Mouse (Mus musculus) B cell, adult (primary cell): ENCODE results near the gene Dld. TPM values are rescaled to one million over a fixed set of nuclear protein-coding genes. Genes with fewer than 3 reads are reported as not detected.

Experiments
- total RNA-seq: library from RNA; stranded (reverse); gene quantifications from 4 replicates; pipeline ENCODE4 v1.2.4, GENCODE M21; 2023; ENCODE audit not compliant: inconsistent age

Dld gene
- 49.9 to 67.4 TPM (median 56.5 TPM) in 4 replicates for total RNA-seq

GRCm38 (mm10) chr12:31350944-31351928 lies at the start of gene Dld:
TSS of gene Dld (minus strand) at chr12:31351453.

GRCm38 (mm10) chr12:31390571-31390970 lies 39.3 kb upstream of the Dld start, which contains the start of gene Slc26a3:
TSS of gene Slc26a3 (plus strand) at chr12:31390871.

Other genes with a start within 250 kb of the Dld start
- gene Gm6993, start 110.7 kb downstream of the Dld start, total RNA-seq: not detected in 4 replicates
- gene Lamb1, start 86.2 kb downstream of the Dld start, total RNA-seq: 0.51 TPM in 1 of 4 replicates, not detected in the others
- gene Slc26a3, start 39.4 kb upstream of the Dld start, total RNA-seq: not detected in 4 replicates
- 28.1 to 35.6 TPM (median 31.2 TPM) in 4 replicates for gene Cbll1, start 148.2 kb upstream of the Dld start, total RNA-seq
- gene Slc26a4, start 208.5 kb upstream of the Dld start, total RNA-seq: not detected in 4 replicates